Mouse (Mus musculus): Measurements from ENCODE around the gene Obscn. TPM values are rescaled to one million over a fixed set of nuclear protein-coding genes. Genes with fewer than 3 reads are reported as not detected.

Obscn gene
- total and polyA plus RNA-seq, 2 experiments from 2014 or later: 107 to 245 TPM

DNA sequence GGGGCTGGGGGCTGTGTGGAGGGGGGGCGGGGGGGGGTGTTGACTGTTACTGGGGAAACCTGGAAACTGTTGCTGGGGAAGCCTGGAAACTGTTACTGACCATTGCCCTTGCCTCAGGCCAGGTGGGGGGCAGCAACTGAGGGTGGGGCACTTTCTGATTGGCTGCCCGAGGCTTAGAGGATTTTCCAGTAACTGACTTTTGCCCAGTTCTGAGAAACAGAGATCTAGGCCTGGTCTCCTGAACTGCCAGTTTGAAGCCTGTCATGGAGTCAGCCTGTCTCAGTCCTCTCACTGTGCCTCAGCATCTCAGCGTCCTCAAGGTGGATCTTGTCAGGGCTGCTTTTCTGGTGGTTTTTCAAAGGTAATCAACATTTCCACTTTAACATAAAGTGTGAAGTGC, 161.8 kb downstream of the Obscn start:
- WGBS: 77% methylated on average over 3 of the region's 3 CpGs

GRCm38 (mm10) chr11:58971796-58972195, 164.4 kb downstream of the Obscn start:
- 75% methylated on average over 3 of the region's 3 CpGs for WGBS
- DNase-seq (ENCODE audit: low spot score) (no peak), ATAC-seq (ENCODE audit: insufficient read depth, low read depth) (no peak)
- H3K36me3 ChIP-seq (replicated peaks; ENCODE audit: control insufficient read depth, insufficient read depth, low read length): no peaks in the 10 kb centered on the region
- no peaks in the 10 kb centered on the region for H3K9me3 ChIP-seq (replicated peaks; ENCODE audit: control insufficient read depth, low read length)
- H3K27me3 ChIP-seq (ENCODE audit: control insufficient read depth, insufficient read depth, low read length): no peaks in the 10 kb centered on the region
- H3K4me2 ChIP-seq (ENCODE audit: low read depth, low read length): no peak overlapping the region
- no peak overlapping the region for H3K4me3 ChIP-seq (ENCODE audit: low read depth, low read length)
- H3K27ac ChIP-seq (ENCODE audit: low read depth): no peak overlapping the region
- no peaks in the 10 kb centered on the region for H3K4me1 ChIP-seq (ENCODE audit: control insufficient read depth, insufficient read depth)
- no peak overlapping the region for H3K9ac ChIP-seq (replicated peaks; ENCODE audit: low read depth, low read length)
- no peak for TF ChIP-seq EP300 (IDR thresholded peaks at IDR 0.05; ENCODE audit: low read depth)
- no peak for TF ChIP-seq CTCF (IDR thresholded peaks at IDR 0.05; ENCODE audit: low read depth)

More for the DNA sequence above, 161.8 kb downstream of the Obscn start:
- no peaks in the 10 kb centered on the region for H3K9me3 ChIP-seq (replicated peaks; ENCODE audit: control insufficient read depth, low read length)
- DNase-seq (ENCODE audit: low spot score): no peak
- H3K4me3 ChIP-seq (ENCODE audit: low read depth, low read length): no peak overlapping the region
- TF ChIP-seq EP300 (IDR thresholded peaks at IDR 0.05; ENCODE audit: low read depth): no peak
- peaks cover 4% of the 10 kb centered on the region for H3K4me1 ChIP-seq (ENCODE audit: control insufficient read depth, insufficient read depth)
- ATAC-seq (ENCODE audit: insufficient read depth, low read depth): no peak
- H3K4me2 ChIP-seq (ENCODE audit: low read depth, low read length): no peak overlapping the region
- no peaks in the 10 kb centered on the region for H3K36me3 ChIP-seq (replicated peaks; ENCODE audit: control insufficient read depth, insufficient read depth, low read length)
- H3K27ac ChIP-seq (ENCODE audit: low read depth): no peak overlapping the region
- H3K9ac ChIP-seq (replicated peaks; ENCODE audit: low read depth, low read length): no peak overlapping the region
- no peaks in the 10 kb centered on the region for H3K27me3 ChIP-seq (ENCODE audit: control insufficient read depth, insufficient read depth, low read length)

GRCm38 (mm10) chr11:58970831-58971530, 165.2 kb downstream of the Obscn start:
- H3K9ac ChIP-seq (replicated peaks; ENCODE audit: low read depth, low read length): no peak overlapping the region
- H3K9me3 ChIP-seq (replicated peaks; ENCODE audit: control insufficient read depth, low read length): no peaks in the 10 kb centered on the region
- TF ChIP-seq EP300 (IDR thresholded peaks at IDR 0.05; ENCODE audit: low read depth): no peak
- no peaks in the 10 kb centered on the region for H3K36me3 ChIP-seq (replicated peaks; ENCODE audit: control insufficient read depth, insufficient read depth, low read length)
- no peaks in the 10 kb centered on the region for H3K4me1 ChIP-seq (ENCODE audit: control insufficient read depth, insufficient read depth)
- H3K4me2 ChIP-seq (ENCODE audit: low read depth, low read length): no peak overlapping the region
- no peak overlapping the region for H3K4me3 ChIP-seq (ENCODE audit: low read depth, low read length)
- 0 out of 2 replicates have a peak, but pooled peaks have one; percentile 9 for ATAC-seq (ENCODE audit: insufficient read depth, low read depth)
- H3K27me3 ChIP-seq (ENCODE audit: control insufficient read depth, insufficient read depth, low read length): no peaks in the 10 kb centered on the region
- DNase-seq (ENCODE audit: low spot score): no peak
- H3K27ac ChIP-seq (ENCODE audit: low read depth): no peak overlapping the region
- 81% methylated on average over 21 of the region's 21 CpGs for WGBS

- no peak for TF ChIP-seq CTCF (IDR thresholded peaks at IDR 0.05; ENCODE audit: low read depth)
- no peak for TF ChIP-seq EP300 (IDR thresholded peaks at IDR 0.05; ENCODE audit: low read depth)
- Histone ChIP-seq H3K9me3 (replicated peaks; ENCODE audit: control insufficient read depth, low read length) (no peaks in the 10 kb centered on the region), H3K27me3 (ENCODE audit: control insufficient read depth, insufficient read depth, low read length) (no peaks in the 10 kb centered on the region), H3K4me1 (ENCODE audit: control insufficient read depth, insufficient read depth) (no peaks in the 10 kb centered on the region), H3K9ac (replicated peaks; ENCODE audit: low read depth, low read length) (no peak overlapping the region), H3K4me2 (ENCODE audit: low read depth, low read length) (no peak overlapping the region), H3K4me3 (ENCODE audit: low read depth, low read length) (no peak overlapping the region), H3K36me3 (replicated peaks; ENCODE audit: control insufficient read depth, insufficient read depth, low read length) (no peaks in the 10 kb centered on the region), H3K27ac (ENCODE audit: low read depth) (no peak overlapping the region)
- 64% methylated on average over 6 of the region's 6 CpGs for WGBS
- no peak for ATAC-seq (ENCODE audit: insufficient read depth, low read depth)
- DNase-seq (ENCODE audit: low spot score): no peak
Observed at GRCm38 (mm10) chr11:58969659-58970058, 166.5 kb downstream of the Obscn start.

DNA sequence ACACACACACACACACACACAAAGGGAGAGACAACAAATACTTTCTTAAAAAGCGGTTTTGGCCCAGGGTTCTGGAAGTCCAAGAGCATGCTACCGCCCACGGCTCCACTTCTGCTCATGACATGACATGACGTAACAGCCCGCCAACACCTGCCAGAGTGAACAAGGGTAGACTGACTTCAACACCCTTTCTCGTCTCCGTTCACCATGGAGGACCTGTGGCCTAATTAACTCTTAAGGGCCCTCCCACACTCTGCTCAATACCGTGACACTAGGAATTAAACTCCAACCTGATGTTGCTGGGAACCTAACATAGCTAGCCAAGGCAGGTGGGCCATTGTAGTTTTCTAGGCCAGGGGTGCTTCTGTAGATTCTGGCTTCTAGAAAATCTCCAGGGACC, 167.2 kb downstream of the Obscn start:
- ATAC-seq (ENCODE audit: insufficient read depth, low read depth) (no peak), DNase-seq (ENCODE audit: low spot score) (no peak)
- no peak for TF ChIP-seq EP300 (IDR thresholded peaks at IDR 0.05; ENCODE audit: low read depth)
- TF ChIP-seq CTCF (IDR thresholded peaks at IDR 0.05; ENCODE audit: low read depth): no peak
- no peak overlapping the region for H3K27ac ChIP-seq (ENCODE audit: low read depth)
- no peaks in the 10 kb centered on the region for H3K36me3 ChIP-seq (replicated peaks; ENCODE audit: control insufficient read depth, insufficient read depth, low read length)
- no peaks in the 10 kb centered on the region for H3K27me3 ChIP-seq (ENCODE audit: control insufficient read depth, insufficient read depth, low read length)
- no peaks in the 10 kb centered on the region for H3K4me1 ChIP-seq (ENCODE audit: control insufficient read depth, insufficient read depth)
- H3K9ac ChIP-seq (replicated peaks; ENCODE audit: low read depth, low read length): no peak overlapping the region
- no peak overlapping the region for H3K4me3 ChIP-seq (ENCODE audit: low read depth, low read length)
- WGBS: 61% methylated on average over 8 of the region's 8 CpGs
- no peaks in the 10 kb centered on the region for H3K9me3 ChIP-seq (replicated peaks; ENCODE audit: control insufficient read depth, low read length)
- H3K4me2 ChIP-seq (ENCODE audit: low read depth, low read length): no peak overlapping the region

DNA sequence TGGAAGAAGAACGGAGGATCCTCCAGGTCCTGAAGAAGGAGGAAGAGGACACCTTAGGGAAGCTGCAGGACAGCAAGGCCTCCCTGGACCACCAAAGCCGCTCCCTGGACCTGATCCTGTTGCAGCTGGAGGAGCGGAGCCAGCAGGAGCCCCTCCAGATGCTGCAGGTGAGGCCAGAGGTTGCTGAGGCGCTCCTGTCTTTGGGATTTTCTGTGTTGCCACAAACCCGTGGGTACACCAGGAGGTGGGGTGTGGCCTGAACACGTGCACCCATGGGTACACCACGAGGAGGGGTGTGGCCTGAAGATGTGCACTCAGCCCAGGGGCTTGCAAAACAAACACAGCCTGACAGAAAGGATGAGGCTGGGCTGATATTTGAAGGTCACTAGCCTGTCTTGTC, 167.7 kb downstream of the Obscn start:
- DNase-seq (ENCODE audit: low spot score) (no peak), ATAC-seq (ENCODE audit: insufficient read depth, low read depth) (no peak)
- Histone ChIP-seq H3K27ac (ENCODE audit: low read depth) (no peak overlapping the region), H3K4me3 (ENCODE audit: low read depth, low read length) (no peak overlapping the region), H3K4me2 (ENCODE audit: low read depth, low read length) (no peak overlapping the region), H3K9ac (replicated peaks; ENCODE audit: low read depth, low read length) (no peak overlapping the region), H3K27me3 (ENCODE audit: control insufficient read depth, insufficient read depth, low read length) (no peaks in the 10 kb centered on the region), H3K4me1 (ENCODE audit: control insufficient read depth, insufficient read depth) (no peaks in the 10 kb centered on the region), H3K9me3 (replicated peaks; ENCODE audit: control insufficient read depth, low read length) (no peaks in the 10 kb centered on the region), H3K36me3 (replicated peaks; ENCODE audit: control insufficient read depth, insufficient read depth, low read length) (no peaks in the 10 kb centered on the region)
- TF ChIP-seq EP300 (IDR thresholded peaks at IDR 0.05; ENCODE audit: low read depth): no peak
- no peak for TF ChIP-seq CTCF (IDR thresholded peaks at IDR 0.05; ENCODE audit: low read depth)
- WGBS: 81% methylated on average over 7 of the region's 7 CpGs

Measured in heart, postnatal 0 days (tissue).